Mouse (Mus musculus): ENCODE measurements around the gene Rexo5. TPM values are rescaled to one million over a fixed set of nuclear protein-coding genes. Genes with fewer than 3 reads are reported as not detected.

Rexo5 gene
- polyA plus RNA-seq, 1 experiment, result 3.5 TPM

DNA sequence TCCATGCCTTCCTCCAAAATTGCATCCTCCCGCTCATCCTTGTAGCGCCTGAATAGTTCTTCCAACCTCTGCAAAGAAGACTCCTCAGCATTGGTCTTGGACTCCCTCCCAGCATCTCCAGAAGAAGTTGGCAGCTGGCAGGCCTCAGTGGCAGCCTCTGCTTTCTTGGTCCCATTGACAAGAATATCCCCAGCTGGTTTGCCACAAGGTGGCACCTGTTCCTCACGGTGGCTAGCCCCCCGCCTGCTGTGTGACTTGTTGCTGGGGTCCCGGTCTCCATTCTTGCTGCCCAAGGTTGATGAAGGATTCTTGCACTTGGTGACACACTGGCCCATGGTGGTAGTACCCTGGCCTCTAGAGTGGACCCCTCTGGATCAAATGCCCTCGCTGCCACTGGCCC is 65.7 kb downstream of the Rexo5 start:
- TF ChIP-seq POLR2A (IDR thresholded peaks at IDR 0.05; ENCODE audit: extremely low read depth, insufficient read depth, low read length) (no peak), CTCF (IDR thresholded peaks at IDR 0.05; ENCODE audit: extremely low read depth, insufficient read depth, low read length) (no peak)
- no peak overlapping the region for H3K4me3 ChIP-seq (ENCODE audit: insufficient read depth, low read length)
- no peak overlapping the region for H3K27ac ChIP-seq (ENCODE audit: insufficient read depth, low read length)
- H3K4me1 ChIP-seq (ENCODE audit: control insufficient read depth, insufficient read depth, low read length), result peaks cover 2% of the 10 kb centered on the region

DNA sequence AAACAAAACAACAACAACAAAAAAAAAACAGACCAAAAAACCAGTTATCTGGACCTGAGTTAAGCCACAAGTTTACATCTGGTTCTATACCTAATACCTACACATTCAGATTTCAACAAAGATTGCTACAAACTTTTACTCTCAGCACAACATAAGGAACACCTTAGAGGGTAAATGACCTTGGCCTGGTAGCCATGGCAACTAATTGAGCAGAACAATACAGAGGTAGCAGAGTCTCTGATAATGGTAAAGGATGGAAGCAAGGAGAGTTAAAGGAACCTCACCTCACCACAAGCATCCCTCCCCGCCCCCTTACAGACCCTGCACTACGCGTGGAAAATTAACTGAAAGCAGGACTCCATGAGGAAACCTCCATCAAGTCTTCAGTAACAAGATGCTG is 66.3 kb downstream of the Rexo5 start:
- Histone ChIP-seq H3K4me3 (ENCODE audit: insufficient read depth, low read length) (no peak overlapping the region), H3K27ac (ENCODE audit: insufficient read depth, low read length) (no peak overlapping the region), H3K4me1 (ENCODE audit: control insufficient read depth, insufficient read depth, low read length) (peaks cover 2% of the 10 kb centered on the region)
- no peak for TF ChIP-seq CTCF (IDR thresholded peaks at IDR 0.05; ENCODE audit: extremely low read depth, insufficient read depth, low read length)
- no peak for TF ChIP-seq POLR2A (IDR thresholded peaks at IDR 0.05; ENCODE audit: extremely low read depth, insufficient read depth, low read length)

DNA sequence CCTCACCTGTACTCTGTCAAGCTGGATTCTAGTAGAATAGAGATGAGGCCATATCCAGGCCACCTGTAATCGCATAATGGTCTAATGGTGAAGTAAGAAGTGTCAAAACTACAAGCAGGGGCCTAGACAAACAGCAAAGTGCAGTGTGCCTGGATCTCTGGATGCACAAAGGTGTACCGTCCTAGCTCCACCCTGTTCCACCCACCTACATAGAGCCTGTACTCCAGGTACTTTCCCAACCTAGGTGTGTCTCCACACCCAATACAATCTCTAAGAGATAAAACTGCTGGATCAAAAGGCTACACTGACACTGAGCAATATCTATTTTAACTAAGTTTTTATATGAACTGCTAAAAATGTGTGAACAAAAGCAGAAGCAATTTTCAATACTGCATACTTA is 66.7 kb downstream of the Rexo5 start:
- Histone ChIP-seq H3K27ac (ENCODE audit: insufficient read depth, low read length) (no peak overlapping the region), H3K4me3 (ENCODE audit: insufficient read depth, low read length) (no peak overlapping the region), H3K4me1 (ENCODE audit: control insufficient read depth, insufficient read depth, low read length) (peaks cover 2% of the 10 kb centered on the region)
- TF ChIP-seq CTCF (IDR thresholded peaks at IDR 0.05; ENCODE audit: extremely low read depth, insufficient read depth, low read length), result no peak
- TF ChIP-seq POLR2A (IDR thresholded peaks at IDR 0.05; ENCODE audit: extremely low read depth, insufficient read depth, low read length), result no peak

DNA sequence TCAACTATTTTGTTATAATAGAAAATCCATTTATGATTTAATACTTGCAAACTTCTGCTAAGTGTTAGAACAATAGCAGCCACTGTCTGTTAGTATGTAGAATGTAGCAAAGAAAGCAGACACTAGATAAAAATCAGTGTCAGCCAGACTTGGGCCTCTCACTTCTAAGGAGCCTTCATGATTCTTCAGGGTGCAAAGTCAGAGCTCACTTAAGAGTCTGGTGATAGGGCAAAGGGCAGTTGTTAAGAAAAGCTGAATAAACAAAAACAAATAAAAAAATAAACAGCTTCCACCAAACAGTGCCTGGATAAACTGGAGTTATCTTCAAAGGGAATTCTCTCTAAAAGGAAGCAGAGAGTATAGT is 67.1 kb downstream of the Rexo5 start:
- Histone ChIP-seq H3K27ac (ENCODE audit: insufficient read depth, low read length) (no peak overlapping the region), H3K4me1 (ENCODE audit: control insufficient read depth, insufficient read depth, low read length) (peaks cover 2% of the 10 kb centered on the region)
- TF ChIP-seq POLR2A (IDR thresholded peaks at IDR 0.05; ENCODE audit: extremely low read depth, insufficient read depth, low read length) (no peak), CTCF (IDR thresholded peaks at IDR 0.05; ENCODE audit: extremely low read depth, insufficient read depth, low read length) (no peak)

DNA sequence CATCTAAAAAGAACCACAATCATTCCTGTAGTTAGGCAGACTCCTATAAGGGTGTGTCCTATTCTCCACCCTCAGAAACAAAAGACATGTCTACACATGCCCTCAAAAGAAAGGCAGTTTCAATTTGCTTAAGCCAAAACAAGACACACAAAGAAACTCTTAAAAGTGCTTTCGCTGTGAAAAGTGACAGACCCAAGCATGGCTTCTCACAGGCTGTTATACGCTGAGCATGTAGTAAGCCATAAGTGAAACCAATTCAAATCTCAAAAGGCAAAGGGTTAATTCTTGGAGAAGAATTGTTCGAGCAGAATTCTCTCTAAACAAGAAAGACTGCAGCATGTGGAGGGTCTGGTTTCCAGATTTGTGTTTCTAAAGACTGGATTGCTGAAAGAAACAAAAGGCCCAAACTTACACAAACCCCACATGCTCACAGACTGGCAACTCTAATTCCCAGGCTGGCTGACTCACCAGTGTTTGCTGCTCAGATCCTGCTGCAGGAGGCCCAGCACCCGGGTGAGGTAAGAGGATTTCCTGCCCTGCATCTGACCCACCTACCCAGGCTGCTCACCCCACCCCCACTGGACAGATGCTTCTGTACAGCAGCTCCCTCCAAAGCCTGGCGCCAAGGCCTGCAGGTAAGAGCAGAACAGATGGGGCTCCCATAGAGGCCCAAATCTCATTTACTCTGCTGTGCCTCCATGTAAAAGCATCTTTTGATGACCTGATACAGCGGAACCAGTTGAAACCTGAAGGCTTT is 67.7 kb downstream of the Rexo5 start:
- no peak overlapping the region for H3K4me3 ChIP-seq (ENCODE audit: insufficient read depth, low read length)
- no peak overlapping the region for H3K27ac ChIP-seq (ENCODE audit: insufficient read depth, low read length)
- TF ChIP-seq POLR2A (IDR thresholded peaks at IDR 0.05; ENCODE audit: extremely low read depth, insufficient read depth, low read length), result no peak
- TF ChIP-seq CTCF (IDR thresholded peaks at IDR 0.05; ENCODE audit: extremely low read depth, insufficient read depth, low read length), result no peak
- peaks cover 2% of the 10 kb centered on the region for H3K4me1 ChIP-seq (ENCODE audit: control insufficient read depth, insufficient read depth, low read length)

More for the DNA sequence above, 67.1 kb downstream of the Rexo5 start:
- H3K4me3 ChIP-seq (ENCODE audit: insufficient read depth, low read length), result no peak overlapping the region

DNA sequence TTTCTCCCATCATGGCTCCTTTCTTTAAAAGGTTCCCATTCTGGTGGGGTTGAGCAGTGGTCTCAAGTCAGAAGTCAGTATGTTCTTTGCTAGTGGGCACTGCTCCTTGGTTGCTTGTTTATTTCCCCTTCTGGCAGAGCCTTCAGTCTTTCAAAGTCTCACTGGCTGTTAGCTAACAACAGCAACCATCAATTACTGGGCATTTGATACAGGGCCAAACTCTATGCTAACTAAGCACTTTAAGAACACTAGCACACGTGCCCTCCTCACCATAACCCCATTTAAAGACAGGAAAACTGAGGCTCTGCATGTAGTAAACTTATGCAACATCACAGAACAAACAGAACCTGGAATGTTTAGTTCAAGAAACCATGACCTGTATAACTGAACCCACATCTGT is 68.4 kb downstream of the Rexo5 start:
- Histone ChIP-seq H3K4me3 (ENCODE audit: insufficient read depth, low read length) (no peak overlapping the region), H3K27ac (ENCODE audit: insufficient read depth, low read length) (no peak overlapping the region), H3K4me1 (ENCODE audit: control insufficient read depth, insufficient read depth, low read length) (peaks cover 2% of the 10 kb centered on the region)
- TF ChIP-seq CTCF (IDR thresholded peaks at IDR 0.05; ENCODE audit: extremely low read depth, insufficient read depth, low read length) (no peak), POLR2A (IDR thresholded peaks at IDR 0.05; ENCODE audit: extremely low read depth, insufficient read depth, low read length) (no peak)

DNA sequence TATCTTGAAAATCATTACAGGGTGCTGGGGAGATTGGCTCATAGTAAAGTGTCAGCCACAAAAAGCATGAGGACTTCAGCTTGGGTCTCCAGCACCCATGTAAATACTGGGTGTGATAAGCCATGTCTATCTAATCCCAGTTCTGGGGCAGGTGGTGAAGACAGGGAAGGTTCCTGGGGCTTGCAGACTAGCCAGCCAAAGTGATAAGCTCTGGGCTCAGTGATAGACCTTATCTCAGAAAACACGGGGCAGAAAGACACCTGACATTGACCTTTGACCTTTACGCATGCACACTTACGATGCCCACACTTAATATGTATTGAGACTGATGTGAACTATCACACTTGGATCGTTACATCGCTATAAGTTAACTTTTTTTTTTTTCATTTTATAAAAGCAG is 70.7 kb downstream of the Rexo5 start:
- no peak overlapping the region for H3K4me3 ChIP-seq (ENCODE audit: insufficient read depth, low read length)
- H3K4me1 ChIP-seq (ENCODE audit: control insufficient read depth, insufficient read depth, low read length), result peaks cover 4% of the 10 kb centered on the region
- H3K27ac ChIP-seq (ENCODE audit: insufficient read depth, low read length), result no peak overlapping the region
- TF ChIP-seq CTCF (IDR thresholded peaks at IDR 0.05; ENCODE audit: extremely low read depth, insufficient read depth, low read length) (no peak), POLR2A (IDR thresholded peaks at IDR 0.05; ENCODE audit: extremely low read depth, insufficient read depth, low read length) (no peak)

DNA sequence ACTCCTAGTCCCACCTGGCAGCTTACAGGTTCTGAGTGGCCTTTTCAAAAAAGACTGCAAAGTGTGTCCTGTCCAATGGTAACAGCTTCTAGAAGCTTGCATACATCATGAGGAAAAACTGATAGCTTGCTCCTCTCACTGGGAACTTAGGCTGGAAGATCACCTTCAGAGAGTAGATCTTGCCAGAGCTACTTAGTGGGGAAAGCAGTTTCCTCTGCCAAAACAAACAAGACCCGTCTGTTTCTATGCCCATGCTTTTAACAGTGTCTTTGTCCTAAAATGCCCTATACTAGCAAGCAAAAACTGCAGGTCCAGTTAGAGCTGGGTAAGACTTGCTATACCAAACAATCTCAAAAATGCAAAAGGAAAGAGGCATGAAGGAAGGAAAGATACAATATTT is 72.3 kb downstream of the Rexo5 start:
- TF ChIP-seq CTCF (IDR thresholded peaks at IDR 0.05; ENCODE audit: extremely low read depth, insufficient read depth, low read length), result no peak
- no peak for TF ChIP-seq POLR2A (IDR thresholded peaks at IDR 0.05; ENCODE audit: extremely low read depth, insufficient read depth, low read length)
- Histone ChIP-seq H3K4me1 (ENCODE audit: control insufficient read depth, insufficient read depth, low read length) (peaks cover 4% of the 10 kb centered on the region), H3K27ac (ENCODE audit: insufficient read depth, low read length) (no peak overlapping the region), H3K4me3 (ENCODE audit: insufficient read depth, low read length) (no peak overlapping the region)

DNA sequence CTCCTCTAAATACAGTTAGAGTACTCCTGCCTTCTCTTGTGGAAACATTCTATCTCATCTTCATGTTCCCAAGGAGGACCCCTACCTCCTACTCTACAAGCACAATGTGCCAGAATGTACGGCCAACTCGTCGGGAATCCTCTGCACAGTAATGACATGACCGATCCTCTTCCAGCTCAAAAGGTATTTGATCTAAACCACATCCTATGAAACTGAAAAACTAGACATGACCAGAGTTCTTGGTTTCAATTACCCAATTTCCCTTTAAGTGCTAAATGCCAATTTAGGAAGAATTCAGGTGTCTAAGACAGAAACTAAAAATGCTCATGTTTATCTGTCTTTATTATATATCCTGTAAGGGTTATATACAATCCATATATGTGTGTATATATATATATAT is 78.4 kb downstream of the Rexo5 start:
- H3K27ac ChIP-seq (ENCODE audit: insufficient read depth, low read length), result no peak overlapping the region
- no peak overlapping the region for H3K4me3 ChIP-seq (ENCODE audit: insufficient read depth, low read length)
- H3K4me1 ChIP-seq (ENCODE audit: control insufficient read depth, insufficient read depth, low read length), result peaks cover 4% of the 10 kb centered on the region
- TF ChIP-seq POLR2A (IDR thresholded peaks at IDR 0.05; ENCODE audit: extremely low read depth, insufficient read depth, low read length), result no peak
- no peak for TF ChIP-seq CTCF (IDR thresholded peaks at IDR 0.05; ENCODE audit: extremely low read depth, insufficient read depth, low read length)

DNA sequence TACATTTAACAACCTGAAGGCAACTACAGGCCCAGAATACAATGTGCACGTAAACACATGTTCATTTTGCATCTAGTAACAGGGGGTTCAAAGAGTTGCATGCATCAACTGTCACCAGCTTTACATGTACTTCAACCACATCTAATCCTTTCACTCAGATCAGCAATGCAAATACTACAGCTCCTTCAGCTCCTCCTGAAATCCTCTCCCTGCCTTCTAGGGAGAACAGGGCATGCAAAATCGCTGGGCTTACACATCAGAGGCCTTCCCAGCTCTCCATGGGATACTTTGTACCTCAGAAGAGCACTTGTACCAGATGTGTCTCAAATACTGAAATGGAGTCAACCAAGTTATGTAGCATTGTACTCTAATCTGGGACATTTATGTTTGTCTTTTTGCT is 79.2 kb downstream of the Rexo5 start:
- no peak overlapping the region for H3K4me3 ChIP-seq (ENCODE audit: insufficient read depth, low read length)
- TF ChIP-seq POLR2A (IDR thresholded peaks at IDR 0.05; ENCODE audit: extremely low read depth, insufficient read depth, low read length) (no peak), CTCF (IDR thresholded peaks at IDR 0.05; ENCODE audit: extremely low read depth, insufficient read depth, low read length) (no peak)
- H3K4me1 ChIP-seq (ENCODE audit: control insufficient read depth, insufficient read depth, low read length), result peaks cover 2% of the 10 kb centered on the region
- no peak overlapping the region for H3K27ac ChIP-seq (ENCODE audit: insufficient read depth, low read length)

Measured in cortical plate, adult 2 months (tissue).